Mouse (Mus musculus): ENCODE measurements around the gene Cradd. TPM values are rescaled to one million over a fixed set of nuclear protein-coding genes. Genes with fewer than 3 reads are reported as not detected.

Cradd gene
- polyA plus RNA-seq (2012; rRNA removed) (2.3 and 3.6 TPM in 2 replicates), polyA plus RNA-seq (2014; fragmentation: Nextera tagmentation; extraction: Ambion mirVana) (3.2 and 5.4 TPM in 2 replicates)

- no peaks in the 10 kb centered on the region for H3K27me3 ChIP-seq (ENCODE audit: control insufficient read depth, insufficient read depth, low read length)
- ATAC-seq (ENCODE audit: insufficient read depth) (peak; percentile 86), DNase-seq (ENCODE audit: low read depth in 3 of 3, low spot score in 3 of 3) (peak; percentile 86 to 89 (median 88))
- no peak for TF ChIP-seq CTCF (IDR thresholded peaks at IDR 0.05; ENCODE audit: low read depth)
- TF ChIP-seq EP300 (IDR thresholded peaks at IDR 0.05; ENCODE audit: low read depth) = peak; percentile 27; the same call in 1 of the 2 replicates
- under 1% methylated on average over 51 of the region's 51 CpGs for WGBS (ENCODE audit: insufficient replicate concordance)
- H3K27ac ChIP-seq = peak within 1 kb of the TSS; percentile 49
- peaks cover 0 to 9% of the 10 kb centered on the region in 2 experiments; a peak in 2 of 4 replicates for H3K4me1 ChIP-seq (replicated peaks; ENCODE audit: control insufficient read depth in 2 of 2, insufficient read depth in 2 of 2, low read length in 1 of 2)
- H3K36me3 ChIP-seq (replicated peaks; ENCODE audit: control insufficient read depth, insufficient read depth, low read depth) = no peaks in the 10 kb centered on the region
- peak within 1 kb of the TSS; percentile 82 for H3K9ac ChIP-seq (replicated peaks)
- H3K9me3 ChIP-seq (ENCODE audit: control insufficient read depth, low read length) = no peaks in the 10 kb centered on the region
- H3K4me2 ChIP-seq (ENCODE audit: low read depth) = peak within 1 kb of the TSS; percentile 76
- peak within 1 kb of the TSS; percentile 69 to 71 for H3K4me3 ChIP-seq (ENCODE audit: insufficient read depth in 1 of 2, low read depth in 2 of 2, low read length in 2 of 2)
Measured at GRCm38 (mm10) chr10:95323393-95324277, at the start of gene Cradd. TSS of gene Cradd (minus strand) at chr10:95324133.

- Histone ChIP-seq H3K27ac (no peak overlapping the region), H3K27me3 (ENCODE audit: control insufficient read depth, insufficient read depth, low read length) (no peaks in the 10 kb centered on the region), H3K9ac (replicated peaks) (no peak overlapping the region), H3K9me3 (ENCODE audit: control insufficient read depth, low read length) (no peaks in the 10 kb centered on the region), H3K4me2 (ENCODE audit: low read depth) (no peak overlapping the region), H3K4me3 (ENCODE audit: insufficient read depth in 1 of 2, low read depth in 2 of 2, low read length in 2 of 2) (no peak overlapping the region), H3K36me3 (replicated peaks; ENCODE audit: control insufficient read depth, insufficient read depth, low read depth) (no peaks in the 10 kb centered on the region), H3K4me1 (replicated peaks; ENCODE audit: control insufficient read depth in 2 of 2, insufficient read depth in 2 of 2, low read length in 1 of 2) (no peaks in the 10 kb centered on the region)
- ATAC-seq (ENCODE audit: insufficient read depth) (no peak), DNase-seq (ENCODE audit: low read depth in 3 of 3, low spot score in 3 of 3) (no peak)
- WGBS (ENCODE audit: insufficient replicate concordance) = 76% methylated on average over 6 of the region's 6 CpGs
- no peak for TF ChIP-seq CTCF (IDR thresholded peaks at IDR 0.05; ENCODE audit: low read depth)
- no peak for TF ChIP-seq EP300 (IDR thresholded peaks at IDR 0.05; ENCODE audit: low read depth)
Measured at GRCm38 (mm10) chr10:95373340-95373739, 49.4 kb upstream of the Cradd start.

- no peak overlapping the region for H3K9ac ChIP-seq (replicated peaks)
- no peak overlapping the region for H3K4me2 ChIP-seq (ENCODE audit: low read depth)
- DNase-seq (ENCODE audit: low read depth in 3 of 3, low spot score in 3 of 3) (no peak), ATAC-seq (ENCODE audit: insufficient read depth) (no peak)
- 60% methylated on average over 3 of the region's 3 CpGs for WGBS (ENCODE audit: insufficient replicate concordance)
- H3K4me3 ChIP-seq (ENCODE audit: insufficient read depth in 1 of 2, low read depth in 2 of 2, low read length in 2 of 2) = no peak overlapping the region
- no peaks in the 10 kb centered on the region for H3K27me3 ChIP-seq (ENCODE audit: control insufficient read depth, insufficient read depth, low read length)
- H3K36me3 ChIP-seq (replicated peaks; ENCODE audit: control insufficient read depth, insufficient read depth, low read depth) = no peaks in the 10 kb centered on the region
- no peaks in the 10 kb centered on the region for H3K9me3 ChIP-seq (ENCODE audit: control insufficient read depth, low read length)
- no peak overlapping the region for H3K27ac ChIP-seq
- no peak for TF ChIP-seq EP300 (IDR thresholded peaks at IDR 0.05; ENCODE audit: low read depth)
- no peak for TF ChIP-seq CTCF (IDR thresholded peaks at IDR 0.05; ENCODE audit: low read depth)
- H3K4me1 ChIP-seq (replicated peaks; ENCODE audit: control insufficient read depth in 2 of 2, insufficient read depth in 2 of 2, low read length in 1 of 2) = no peaks in the 10 kb centered on the region
Measured at GRCm38 (mm10) chr10:95371942-95372341, 48.0 kb upstream of the Cradd start.

- Histone ChIP-seq H3K36me3 (replicated peaks; ENCODE audit: control insufficient read depth, insufficient read depth, low read depth) (no peaks in the 10 kb centered on the region), H3K27me3 (ENCODE audit: control insufficient read depth, insufficient read depth, low read length) (no peaks in the 10 kb centered on the region), H3K4me2 (ENCODE audit: low read depth) (no peak overlapping the region), H3K9me3 (ENCODE audit: control insufficient read depth, low read length) (no peaks in the 10 kb centered on the region), H3K4me1 (replicated peaks; ENCODE audit: control insufficient read depth in 2 of 2, insufficient read depth in 2 of 2, low read length in 1 of 2) (no peaks in the 10 kb centered on the region), H3K27ac (no peak overlapping the region), H3K9ac (replicated peaks) (no peak overlapping the region), H3K4me3 (ENCODE audit: insufficient read depth in 1 of 2, low read depth in 2 of 2, low read length in 2 of 2) (no peak overlapping the region)
- ATAC-seq (ENCODE audit: insufficient read depth) (no peak), DNase-seq (ENCODE audit: low read depth in 3 of 3, low spot score in 3 of 3) (no peak)
- no peak for TF ChIP-seq CTCF (IDR thresholded peaks at IDR 0.05; ENCODE audit: low read depth)
- TF ChIP-seq EP300 (IDR thresholded peaks at IDR 0.05; ENCODE audit: low read depth) = no peak
Measured at GRCm38 (mm10) chr10:95369190-95369589, 45.3 kb upstream of the Cradd start.

GRCm38 (mm10) chr10:95368151-95368550 lies 44.2 kb upstream of the Cradd start:
- no peak for DNase-seq (ENCODE audit: low read depth in 3 of 3, low spot score in 3 of 3)
- WGBS (ENCODE audit: insufficient replicate concordance) = 77% methylated on average over 14 of the region's 14 CpGs
- no peaks in the 10 kb centered on the region for H3K27me3 ChIP-seq (ENCODE audit: control insufficient read depth, insufficient read depth, low read length)
- ATAC-seq (ENCODE audit: insufficient read depth) = no peak
- no peaks in the 10 kb centered on the region for H3K36me3 ChIP-seq (replicated peaks; ENCODE audit: control insufficient read depth, insufficient read depth, low read depth)
- no peak for TF ChIP-seq CTCF (IDR thresholded peaks at IDR 0.05; ENCODE audit: low read depth)
- TF ChIP-seq EP300 (IDR thresholded peaks at IDR 0.05; ENCODE audit: low read depth) = no peak
- no peaks in the 10 kb centered on the region for H3K4me1 ChIP-seq (replicated peaks; ENCODE audit: control insufficient read depth in 2 of 2, insufficient read depth in 2 of 2, low read length in 1 of 2)
- no peaks in the 10 kb centered on the region for H3K9me3 ChIP-seq (ENCODE audit: control insufficient read depth, low read length)
- no peak overlapping the region for H3K4me3 ChIP-seq (ENCODE audit: insufficient read depth in 1 of 2, low read depth in 2 of 2, low read length in 2 of 2)
- no peak overlapping the region for H3K4me2 ChIP-seq (ENCODE audit: low read depth)
- H3K9ac ChIP-seq (replicated peaks) = no peak overlapping the region
- no peak overlapping the region for H3K27ac ChIP-seq
